Mouse (Mus musculus) gastrocnemius, adult 2 months (tissue): ENCODE measurements around the gene Colgalt1. TPM values are rescaled to one million over a fixed set of nuclear protein-coding genes. Genes with fewer than 3 reads are reported as not detected.

ENCODE experiments used
- DNase-seq: peaks from one replicate; pipeline ENCODE4 v3.0.0; 2022
- H3K27ac ChIP-seq: fragments of 200-600 bp; 2 replicates; pipeline ENCODE4 v1.8.1; 2022; ENCODE audit warnings: mild to moderate bottlenecking
- H3K4me3 ChIP-seq: fragments of 200-600 bp; 2 replicates; pipeline ENCODE4 v1.8.1; 2022; ENCODE audit warnings: mild to moderate bottlenecking, moderate library complexity
- CTCF ChIP-seq: fragments of 200-600 bp; IDR thresholded peaks from 2 replicates; pipeline ENCODE4 v1.8.1; 2022; ENCODE audit warnings: antibody characterized with exemption, mild to moderate bottlenecking, moderate library complexity
- intact Hi-C: fragments of 180-260 bp; cut with DNase I; formaldehyde crosslinking; loops from one replicate; pipeline ENCODE4 v1.15.1; 2025
- total RNA-seq, 2 experiments: library from RNA; stranded (reverse); gene quantifications; 2 replicates each; pipeline ENCODE4 v1.2.3; 2021

Colgalt1 gene
- total RNA-seq, 2 experiments from 2014 or later, result 39.6 to 44.3 TPM

GRCm38 (mm10) chr8:71593556-71594323 lies 17.1 kb upstream of the Colgalt1 start:
- H3K4me3 ChIP-seq, result no peak overlapping the region
- H3K27ac ChIP-seq, result peak overlapping the region; percentile 98
- no peak for DNase-seq
- intact Hi-C loops, result loop anchor here (2.0 kb wide), 1 partner anchor 35 kb away; no protein-coding TSS in a partner anchor
- no peak for TF ChIP-seq CTCF

DNA sequence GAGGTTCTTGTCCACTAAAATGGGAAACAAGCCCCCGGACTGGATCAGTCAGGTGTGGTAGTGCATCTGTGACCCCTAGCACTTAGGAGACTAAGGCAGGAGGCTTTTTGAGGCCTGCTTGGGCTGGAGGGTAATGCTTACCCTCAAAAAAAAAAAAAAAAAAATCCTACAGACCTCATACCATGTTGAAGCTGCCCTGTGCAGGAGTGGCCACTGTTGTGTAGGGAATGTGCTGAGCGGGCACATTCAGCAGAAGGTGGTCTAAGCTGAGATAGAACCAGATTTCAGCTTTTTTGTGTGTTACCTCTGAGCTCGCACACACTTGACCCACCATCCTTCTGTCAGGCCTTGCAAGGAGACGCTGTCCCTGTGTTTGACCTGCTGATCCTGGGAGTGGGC lies 16.5 kb upstream of the Colgalt1 start:
- intact Hi-C loops, result no loop called here
- no peak for TF ChIP-seq CTCF
- no peak for DNase-seq
- H3K4me3 ChIP-seq, result no peak overlapping the region
- H3K27ac ChIP-seq, result no peak overlapping the region

- TF ChIP-seq CTCF, result no peak
- intact Hi-C loops, result loop anchor here (1.0 to 5.0 kb wide), 2 partner anchors 35 to 66 kb away; no protein-coding TSS in a partner anchor
- peak; percentile 93 for DNase-seq
- Histone ChIP-seq H3K4me3 (no peak overlapping the region; the same call in 1 of the 2 replicates), H3K27ac (no peak overlapping the region; the same call in 1 of the 2 replicates)
Observed at GRCm38 (mm10) chr8:71595862-71596261, 14.9 kb upstream of the Colgalt1 start.

DNA sequence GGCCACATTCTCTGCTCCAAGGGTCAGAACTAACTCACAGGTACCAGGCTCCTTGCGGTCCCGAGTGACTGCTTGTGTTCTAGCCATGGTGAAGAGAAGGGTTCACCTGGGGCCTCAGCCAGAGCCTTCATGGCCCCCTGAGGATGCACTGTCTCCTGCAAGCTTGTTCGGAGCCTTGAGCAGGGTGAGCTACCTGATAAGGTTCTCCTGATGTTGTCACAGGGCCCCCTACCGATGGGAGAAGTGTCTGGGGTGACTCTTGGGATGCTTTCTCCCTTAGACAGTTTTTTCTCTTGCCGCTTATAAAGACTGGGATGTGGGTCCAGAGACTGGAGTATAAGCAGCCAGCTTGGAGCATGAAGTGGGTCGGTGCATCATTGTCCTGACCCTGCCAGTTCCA lies 14.4 kb upstream of the Colgalt1 start:
- no peak overlapping the region for H3K4me3 ChIP-seq
- DNase-seq, result no peak
- TF ChIP-seq CTCF, result no peak
- no peak overlapping the region; the same call in 1 of the 2 replicates for H3K27ac ChIP-seq
- intact Hi-C loops, result loop anchor here (1.0 to 5.0 kb wide), 2 partner anchors 35 to 66 kb away; no protein-coding TSS in a partner anchor

DNA sequence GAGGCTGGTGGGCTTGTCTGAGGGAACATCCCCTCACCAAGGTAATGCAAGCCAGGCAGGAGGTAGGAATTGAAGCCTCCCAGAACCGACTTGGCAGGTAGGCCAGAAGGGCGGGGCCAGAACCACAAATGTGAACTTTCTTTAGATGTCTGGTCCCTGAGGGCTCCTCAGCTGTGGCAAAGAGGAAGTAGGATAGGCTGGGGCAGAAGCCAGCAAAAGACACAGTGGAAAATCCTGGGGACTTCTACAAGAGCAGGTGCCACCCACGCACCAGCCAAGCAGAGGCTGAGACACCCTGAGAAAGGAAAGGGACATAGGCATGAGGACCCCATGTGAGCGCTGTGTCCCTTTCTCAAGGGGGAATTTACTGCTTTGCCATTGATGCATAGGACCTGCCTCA lies 14.0 kb upstream of the Colgalt1 start:
- Histone ChIP-seq H3K27ac (no peak overlapping the region), H3K4me3 (no peak overlapping the region)
- TF ChIP-seq CTCF, result no peak
- no peak for DNase-seq
- intact Hi-C loops, result loop anchor here (1.0 to 5.0 kb wide), 2 partner anchors 35 to 66 kb away; no protein-coding TSS in a partner anchor

- Histone ChIP-seq H3K4me3 (no peak within 1 kb of the TSS), H3K27ac (no peak within 1 kb of the TSS)
- intact Hi-C loops, result loop anchor here (5.0 kb wide), 1 partner anchor 65 kb away; no protein-coding TSS in a partner anchor
- DNase-seq, result no peak
- TF ChIP-seq CTCF, result no peak
Observed at GRCm38 (mm10) chr8:71597451-71597850, 13.3 kb upstream of the Colgalt1 start, which contains the start of gene Fam129c. Gene Fam129c, plus strand, starts transcription at chr8:71597648.

DNA sequence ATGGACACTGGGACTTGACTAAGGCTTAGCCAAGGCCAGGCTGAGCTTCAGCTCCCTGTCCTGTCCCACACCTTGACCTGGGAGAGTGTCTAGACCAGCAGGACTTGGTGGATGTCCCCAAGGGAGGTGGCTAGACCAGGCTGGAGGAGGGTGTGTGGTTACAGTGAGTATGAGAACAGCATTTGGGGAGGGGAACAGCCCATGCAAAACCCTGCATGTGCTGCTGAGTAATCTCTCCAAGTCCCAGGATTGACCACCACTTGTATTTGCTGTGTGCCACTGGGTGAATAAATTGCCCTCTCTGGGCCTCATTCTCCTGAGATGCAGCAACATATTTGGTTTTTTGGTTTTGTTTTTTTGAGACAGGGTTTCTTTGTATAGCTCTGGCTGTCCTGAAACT lies 12.4 kb upstream of the Colgalt1 start:
- no peak for DNase-seq
- intact Hi-C loops, result loop anchor here (5.0 kb wide), 1 partner anchor 64 kb away; no protein-coding TSS in a partner anchor
- Histone ChIP-seq H3K27ac (no peak overlapping the region), H3K4me3 (no peak overlapping the region)
- no peak for TF ChIP-seq CTCF

GRCm38 (mm10) chr8:71598841-71599240 lies 12.0 kb upstream of the Colgalt1 start:
- no peak overlapping the region for H3K27ac ChIP-seq
- no peak for TF ChIP-seq CTCF
- DNase-seq, result no peak
- intact Hi-C loops, result loop anchor here (5.0 kb wide), 1 partner anchor 63 kb away; no protein-coding TSS in a partner anchor
- no peak overlapping the region for H3K4me3 ChIP-seq

- intact Hi-C loops, result no loop called here
- no peak for DNase-seq
- H3K4me3 ChIP-seq, result peak overlapping the region; percentile 65
- H3K27ac ChIP-seq, result no peak overlapping the region; the same call in 1 of the 2 replicates
- TF ChIP-seq CTCF, result no peak
Observed at GRCm38 (mm10) chr8:71601939-71602665, 8.7 kb upstream of the Colgalt1 start.

DNA sequence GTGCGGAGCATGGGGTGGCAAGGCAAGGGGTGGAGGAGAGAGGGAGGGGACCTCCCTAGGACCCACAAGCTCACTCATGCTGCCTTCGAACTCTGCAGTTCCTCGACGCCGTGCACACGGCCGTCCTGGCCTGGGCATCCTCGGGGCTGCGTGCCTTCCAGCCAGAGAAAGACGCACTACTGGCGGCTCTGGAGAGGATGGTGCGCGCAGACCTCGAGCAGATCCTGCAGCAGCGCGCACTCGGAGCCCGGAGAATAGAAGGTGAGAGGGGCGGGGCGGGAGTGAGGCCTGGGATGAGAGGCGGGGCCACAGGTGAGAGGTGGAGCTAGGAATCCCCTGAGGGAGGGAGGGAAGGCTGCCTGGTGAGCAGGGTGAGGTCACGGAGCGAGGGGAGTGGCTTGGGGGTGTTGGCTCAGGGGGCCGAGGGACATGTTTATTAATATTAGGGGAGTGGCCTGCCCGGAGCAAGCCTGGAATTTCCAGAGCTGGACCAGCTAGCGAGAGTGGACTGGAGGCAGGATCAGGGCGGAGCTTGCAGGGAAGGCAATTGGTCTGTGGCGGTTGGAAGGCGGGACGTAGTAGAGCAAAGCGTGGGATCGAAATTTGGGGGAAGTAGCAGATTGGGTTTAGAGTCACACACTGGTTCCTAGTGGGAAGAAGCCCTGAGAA lies 8.0 kb upstream of the Colgalt1 start:
- intact Hi-C loops, result no loop called here
- H3K4me3 ChIP-seq, result peak overlapping the region; percentile 65
- TF ChIP-seq CTCF, result no peak
- H3K27ac ChIP-seq, result peak overlapping the region; percentile 58; the same call in 1 of the 2 replicates
- DNase-seq, result peak; percentile 84

DNA sequence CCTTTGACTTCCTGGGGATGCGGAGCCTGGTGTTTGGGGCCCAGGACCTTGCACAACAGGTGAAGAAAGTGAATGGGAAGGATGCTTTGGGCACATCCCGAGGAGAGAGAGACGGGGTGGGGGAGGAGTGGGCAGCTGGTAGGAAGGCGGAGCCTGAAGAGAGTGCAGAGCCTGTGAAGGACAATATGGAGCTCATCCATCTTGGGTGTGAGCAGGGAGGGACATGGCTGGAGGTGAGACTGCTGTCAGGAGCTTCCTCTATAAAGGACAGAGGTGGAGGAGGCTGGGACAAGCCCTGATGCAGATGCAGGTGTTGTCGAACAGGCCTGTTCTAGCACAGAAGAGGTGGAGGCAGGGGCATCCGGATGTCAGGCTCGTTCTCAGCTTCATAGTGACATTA lies 6.8 kb upstream of the Colgalt1 start:
- no peak overlapping the region for H3K4me3 ChIP-seq
- DNase-seq, result no peak
- intact Hi-C loops, result no loop called here
- no peak for TF ChIP-seq CTCF
- H3K27ac ChIP-seq, result no peak overlapping the region

DNA sequence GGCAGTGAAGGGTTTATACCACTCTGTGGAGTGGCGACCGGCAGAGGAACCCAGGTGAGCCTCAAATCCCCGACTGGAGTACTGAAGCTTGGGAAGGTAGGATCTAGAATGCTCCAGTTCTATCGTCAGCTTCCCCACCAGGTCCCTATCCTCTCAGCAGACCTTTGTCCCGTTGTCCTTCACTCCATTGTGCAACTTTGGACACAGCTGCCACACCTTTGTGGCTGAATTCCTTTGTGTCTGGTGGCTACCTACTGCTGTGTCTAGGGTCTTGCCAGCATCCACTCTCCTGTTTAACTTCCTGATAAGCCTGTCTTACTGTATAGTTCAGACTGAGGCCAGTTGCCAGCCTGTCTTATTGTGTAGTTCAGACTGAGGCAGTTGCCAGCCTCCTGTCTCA lies 1.3 kb downstream of the Colgalt1 start:
- H3K4me3 ChIP-seq, result peak overlapping the region; percentile 82
- H3K27ac ChIP-seq, result peak overlapping the region; percentile 98
- intact Hi-C loops, result no loop called here
- no peak for DNase-seq
- TF ChIP-seq CTCF, result no peak
